Mouse (Mus musculus): ENCODE measurements around the gene Dcpp2.

- peak; percentile 26; the same call in 1 of the 2 replicates for TF ChIP-seq POLR2A (IDR thresholded peaks at IDR 0.05; ENCODE audit: borderline replicate concordance, extremely low read depth, low read depth, low read length)
- TF ChIP-seq CTCF (IDR thresholded peaks at IDR 0.05; ENCODE audit: insufficient read depth, low read length), result no peak
Measured at GRCm38 (mm10) chr17:23925090-23925493, 44.4 kb downstream of the Dcpp2 start.
